Mouse (Mus musculus) embryonic facial prominence, embryonic 10.5 days (tissue): ENCODE data around the gene Ssmem1. TPM values are rescaled to one million over a fixed set of nuclear protein-coding genes. Genes with fewer than 3 reads are reported as not detected.
A peak's percentile ranks its signal among the peaks of the same experiment; 100 is the strongest.

Experiments used
- DNase-seq: peaks from one replicate; pipeline ENCODE4 v3.0.0-alpha.2; 2017; ENCODE audit warnings: low spot score
- H3K27ac ChIP-seq: fragments of 300-500 bp; sonication (generic); replicated peaks from 2 replicates; pipeline ENCODE4 v1.5.1; 2016; ENCODE audit warnings: mild to moderate bottlenecking
- H3K27me3 ChIP-seq: fragments of 300-500 bp; sonication (generic); replicated peaks from 2 replicates; pipeline ENCODE4 v1.6.1; 2016; ENCODE audit warnings: low read depth, mild to moderate bottlenecking; ENCODE audit not compliant: poor library complexity, severe bottlenecking
- H3K36me3 ChIP-seq: fragments of 300-500 bp; sonication (generic); replicated peaks from 2 replicates; pipeline ENCODE4 v1.6.1; 2016; ENCODE audit warnings: mild to moderate bottlenecking, moderate library complexity
- H3K4me1 ChIP-seq: fragments of 300-500 bp; sonication (generic); 2 replicates; pipeline ENCODE4 v1.6.1; 2016
- H3K4me3 ChIP-seq: fragments of 300-500 bp; sonication (generic); 2 replicates; pipeline ENCODE4 v1.5.1; 2016; ENCODE audit warnings: mild to moderate bottlenecking, moderate library complexity
- H3K9me3 ChIP-seq: fragments of 300-500 bp; sonication (generic); 2 replicates; pipeline ENCODE4 v1.6.1; 2016; ENCODE audit warnings: mild to moderate bottlenecking
- WGBS: fragments of 180-500 bp; shearing (Covaris S2); methylation state at CpG from one replicate; pipeline ENCODE4 v1.1.7; 2016; 5-methylcytosine and 5-hydroxymethylcytosine counted together
- polyA plus RNA-seq: library from polyadenylated mRNA; unstranded; fragments of >200 nt; fragmentation: Nextera tagmentation; extraction: Ambion mirVana; gene quantifications from 2 replicates; pipeline ENCODE4 v1.2.1, GENCODE M21; 2016

Ssmem1 gene
- polyA plus RNA-seq, 1 experiment from 2014 or later: 0.40 TPM

- Histone ChIP-seq H3K4me3 (no peak overlapping the region), H3K27me3 (no peaks in the 10 kb centered on the region), H3K9me3 (no peaks in the 10 kb centered on the region), H3K27ac (no peak overlapping the region), H3K36me3 (peaks cover 63% of the 10 kb centered on the region), H3K4me1 (no peaks in the 10 kb centered on the region; the same call in 1 of the 2 replicates)
- WGBS: 91% methylated on average over 6 of the region's 6 CpGs
- no peak for DNase-seq
Measured at GRCm38 (mm10) chr6:30477784-30478183, 31.9 kb upstream of the Ssmem1 start.

GRCm38 (mm10) chr6:30479418-30479817, 30.2 kb upstream of the Ssmem1 start:
- no peak for DNase-seq
- H3K4me3 ChIP-seq: no peak overlapping the region
- H3K27ac ChIP-seq: no peak overlapping the region; the same call in 1 of the 2 replicates
- H3K27me3 ChIP-seq: no peaks in the 10 kb centered on the region
- peaks cover 79% of the 10 kb centered on the region for H3K36me3 ChIP-seq
- H3K4me1 ChIP-seq: no peaks in the 10 kb centered on the region; the same call in 1 of the 2 replicates
- H3K9me3 ChIP-seq: no peaks in the 10 kb centered on the region
- whole genome bisulfite sequencing: 98% methylated on average over 3 of the region's 3 CpGs

GRCm38 (mm10) chr6:30482908-30483307, 26.7 kb upstream of the Ssmem1 start:
- H3K4me3 ChIP-seq: no peak overlapping the region
- no peak for DNase-seq
- H3K9me3 ChIP-seq: no peaks in the 10 kb centered on the region
- no peak overlapping the region for H3K27ac ChIP-seq
- 84% methylated on average over 2 of the region's 2 CpGs for WGBS
- H3K4me1 ChIP-seq: no peaks in the 10 kb centered on the region
- H3K36me3 ChIP-seq: peaks cover 100% of the 10 kb centered on the region
- H3K27me3 ChIP-seq: no peaks in the 10 kb centered on the region

- Histone ChIP-seq H3K27me3 (no peaks in the 10 kb centered on the region), H3K9me3 (no peaks in the 10 kb centered on the region), H3K36me3 (peaks cover 100% of the 10 kb centered on the region), H3K4me3 (no peak overlapping the region), H3K27ac (no peak overlapping the region), H3K4me1 (no peaks in the 10 kb centered on the region)
- no peak for DNase-seq
- 90% methylated on average over 6 of the region's 6 CpGs for WGBS
Measured at GRCm38 (mm10) chr6:30486504-30486903, 23.1 kb upstream of the Ssmem1 start.

- DNase-seq: no peak
- Histone ChIP-seq H3K4me3 (no peak overlapping the region), H3K27ac (peak overlapping the region; percentile 35; the same call in 1 of the 2 replicates), H3K4me1 (peaks cover 11% of the 10 kb centered on the region; the same call in 1 of the 2 replicates), H3K36me3 (peaks cover 97% of the 10 kb centered on the region), H3K27me3 (no peaks in the 10 kb centered on the region), H3K9me3 (no peaks in the 10 kb centered on the region)
- 71% methylated on average over 3 of the region's 3 CpGs for WGBS
Measured at GRCm38 (mm10) chr6:30499049-30499448, 10.6 kb upstream of the Ssmem1 start.

GRCm38 (mm10) chr6:30508824-30509223, 825 bp upstream of the Ssmem1 start:
- no peaks in the 10 kb centered on the region for H3K9me3 ChIP-seq
- no peak for DNase-seq
- H3K36me3 ChIP-seq: peaks cover 39% of the 10 kb centered on the region
- H3K4me1 ChIP-seq: peaks cover 22% of the 10 kb centered on the region
- WGBS: 8% methylated on average over 2 of the region's 2 CpGs
- H3K27ac ChIP-seq: peak overlapping the region; percentile 98
- peak overlapping the region; percentile 67 for H3K4me3 ChIP-seq
- no peaks in the 10 kb centered on the region for H3K27me3 ChIP-seq

- H3K9me3 ChIP-seq: no peaks in the 10 kb centered on the region
- peak overlapping the region; percentile 67 for H3K4me3 ChIP-seq
- H3K4me1 ChIP-seq: peaks cover 36% of the 10 kb centered on the region
- H3K27me3 ChIP-seq: no peaks in the 10 kb centered on the region
- WGBS: 67% methylated on average over 5 of the region's 5 CpGs
- DNase-seq: no peak
- H3K36me3 ChIP-seq: peaks cover 28% of the 10 kb centered on the region
- H3K27ac ChIP-seq: peak overlapping the region; percentile 98
Measured at GRCm38 (mm10) chr6:30510291-30510690, 642 bp downstream of the Ssmem1 start.

- WGBS: 8% methylated on average over 9 of the region's 9 CpGs
- peak; percentile 48 for DNase-seq
Measured at GRCm38 (mm10) chr6:30514242-30514641, 4.6 kb downstream of the Ssmem1 start.

GRCm38 (mm10) chr6:30520400-30520799, 10.8 kb downstream of the Ssmem1 start:
- Histone ChIP-seq H3K9me3 (no peaks in the 10 kb centered on the region), H3K36me3 (no peaks in the 10 kb centered on the region), H3K27me3 (no peaks in the 10 kb centered on the region), H3K4me3 (no peak overlapping the region), H3K4me1 (peaks cover 28% of the 10 kb centered on the region), H3K27ac (peak overlapping the region; percentile 65)
- no peak for DNase-seq
- WGBS: 65% methylated on average over 11 of the region's 11 CpGs

More at GRCm38 (mm10) chr6:30514242-30514641, 4.6 kb downstream of the Ssmem1 start:
- Histone ChIP-seq H3K4me1 (peaks cover 38% of the 10 kb centered on the region), H3K36me3 (no peaks in the 10 kb centered on the region), H3K27ac (peak overlapping the region; percentile 89), H3K4me3 (peak overlapping the region; percentile 21; the same call in 1 of the 2 replicates), H3K9me3 (no peaks in the 10 kb centered on the region), H3K27me3 (no peaks in the 10 kb centered on the region)

GRCm38 (mm10) chr6:30525456-30526332, 16.0 kb downstream of the Ssmem1 start:
- peak overlapping the region; percentile 90 for H3K27ac ChIP-seq
- no peaks in the 10 kb centered on the region for H3K9me3 ChIP-seq
- peak; percentile 68 for DNase-seq
- WGBS: 23% methylated on average over 7 of the region's 7 CpGs
- no peaks in the 10 kb centered on the region for H3K27me3 ChIP-seq
- no peaks in the 10 kb centered on the region for H3K36me3 ChIP-seq
- peaks cover 65% of the 10 kb centered on the region for H3K4me1 ChIP-seq
- H3K4me3 ChIP-seq: no peak overlapping the region

GRCm38 (mm10) chr6:30526586-30527515, 17.2 kb downstream of the Ssmem1 start:
- 6% methylated on average over 19 of the region's 19 CpGs for WGBS
- H3K4me1 ChIP-seq: peaks cover 65% of the 10 kb centered on the region
- H3K27ac ChIP-seq: peak overlapping the region; percentile 90
- no peaks in the 10 kb centered on the region for H3K9me3 ChIP-seq
- H3K4me3 ChIP-seq: peak overlapping the region; percentile 28
- DNase-seq: peak; percentile 86
- H3K36me3 ChIP-seq: no peaks in the 10 kb centered on the region
- no peaks in the 10 kb centered on the region for H3K27me3 ChIP-seq

- Histone ChIP-seq H3K4me1 (peaks cover 58% of the 10 kb centered on the region), H3K36me3 (no peaks in the 10 kb centered on the region), H3K27ac (peak overlapping the region; percentile 90), H3K9me3 (no peaks in the 10 kb centered on the region), H3K4me3 (no peak overlapping the region), H3K27me3 (no peaks in the 10 kb centered on the region)
- no peak for DNase-seq
- 67% methylated on average over 6 of the region's 6 CpGs for WGBS
Measured at GRCm38 (mm10) chr6:30528800-30529199, 19.2 kb downstream of the Ssmem1 start.
